Mouse (Mus musculus): ENCODE data around the gene Rpl5. TPM values are rescaled to one million over a fixed set of nuclear protein-coding genes. Genes with fewer than 3 reads are reported as not detected.

The Rpl5 gene
- 10 to 100 TPM; 29.2 to 31.4 TPM for total RNA-seq (2021)
- 12.5 and 20.4 TPM in 2 replicates for polyA plus RNA-seq (2012; rRNA removed)
- long read RNA-seq, transcript Rpl5-201 (8 exons, 2,045 nt): minor isoform, 22 of 430 reads
- long read RNA-seq, transcript Rpl5-205 (2 exons, 815 nt): minor isoform, 6 of 430 reads
- long read RNA-seq, transcript Rpl5-204 (3 exons, 1,024 nt): major isoform, 394 of 430 reads
- long read RNA-seq, partial matches to known transcripts: 4 of 430 reads
- long read RNA-seq, other reads (novel, unspliced or antisense): 4 of 430 reads

DNA sequence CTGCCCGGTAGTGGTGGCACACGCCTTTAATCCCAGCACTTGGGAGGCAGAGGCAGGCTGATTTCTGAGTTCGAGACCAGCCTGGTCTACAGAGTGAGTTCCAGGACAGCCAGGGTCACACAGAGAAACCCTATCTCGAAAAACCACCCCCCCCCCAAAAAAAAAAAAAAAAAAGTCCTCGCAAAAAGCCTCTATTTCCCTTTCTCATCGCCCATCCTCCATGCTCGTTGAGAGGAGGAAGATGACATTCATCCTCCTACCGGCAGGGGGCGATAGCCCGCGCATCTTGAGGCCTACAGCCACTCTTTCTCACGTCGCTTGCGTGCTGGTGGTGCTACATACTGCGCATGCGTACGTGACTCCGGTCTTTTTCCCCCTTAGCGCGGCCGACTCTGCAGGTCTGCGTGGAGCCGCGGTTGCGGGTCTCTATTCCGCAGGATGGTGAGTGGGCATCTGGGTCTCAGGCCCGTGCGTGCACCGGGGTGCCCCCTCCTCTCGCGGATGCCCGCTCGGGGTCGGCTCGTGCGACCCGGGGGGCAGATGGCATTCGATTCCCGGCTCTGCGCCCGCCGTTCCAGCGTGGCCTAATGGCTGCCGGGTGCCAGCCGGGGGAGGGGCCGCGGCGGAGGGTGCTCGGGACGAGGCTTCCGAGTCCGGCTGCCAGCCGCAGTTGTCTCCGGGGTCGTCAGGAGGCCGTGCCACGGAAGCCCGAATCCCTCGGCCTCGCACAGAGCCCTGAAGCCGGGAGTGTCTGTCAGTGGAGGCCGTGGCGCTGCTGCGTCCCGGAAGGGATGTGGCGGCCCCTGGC lies at the start of gene Rpl5:
Gene Rpl5 (plus strand): TSS at position 297 of the 808 bp plus-strand sequence.
- WGBS: 3% methylated on average over 66 of the region's 66 CpGs

GRCm38 (mm10) chr5:107853807-107854206 lies 46.5 kb upstream of the Rpl5 start:
- no peak overlapping the region for H3K27ac ChIP-seq
- intact Hi-C loops (cut with DNase I): no loop called here
- WGBS: 7% methylated on average over 6 of the region's 6 CpGs
- H3K79me2 ChIP-seq (replicated peaks; ENCODE audit: control insufficient read depth, insufficient read depth, low read length): no peaks in the 10 kb centered on the region; the same call in 1 of the 2 replicates
- H3K27me3 ChIP-seq (ENCODE audit: control insufficient read depth, insufficient read depth, low read length): no peaks in the 10 kb centered on the region
- DNase-seq: peak; percentile 39 to 67
- no peak for TF ChIP-seq EP300 (IDR thresholded peaks at IDR 0.05; ENCODE audit: insufficient read depth, low read depth, low read length)
- no peak for TF ChIP-seq CTCF (IDR thresholded peaks at IDR 0.05)
- no peak for TF ChIP-seq POLR2A (IDR thresholded peaks at IDR 0.05; ENCODE audit: insufficient read depth, low read depth, low read length)
- H3K9ac ChIP-seq (ENCODE audit: low read depth, low read length): no peak overlapping the region
- no peak overlapping the region for H3K4me3 ChIP-seq
- peaks cover 5% of the 10 kb centered on the region for H3K4me1 ChIP-seq (ENCODE audit: control insufficient read depth, insufficient read depth, low read length)
- no peaks in the 10 kb centered on the region; the same call in none of the 2 replicates for H3K36me3 ChIP-seq (ENCODE audit: control insufficient read depth, insufficient read depth, low read length)

More for the DNA sequence above, at the start of gene Rpl5:
- Histone ChIP-seq H3K36me3 (ENCODE audit: control insufficient read depth, insufficient read depth, low read length) (peaks cover 25% of the 10 kb centered on the region), H3K9ac (ENCODE audit: low read depth, low read length) (peak within 1 kb of the TSS; percentile 85), H3K27ac (peak within 1 kb of the TSS; percentile 89), H3K79me2 (replicated peaks; ENCODE audit: control insufficient read depth, insufficient read depth, low read length) (peaks cover 1% of the 10 kb centered on the region; the same call in 1 of the 2 replicates), H3K4me1 (ENCODE audit: control insufficient read depth, insufficient read depth, low read length) (no peaks in the 10 kb centered on the region; the same call in 1 of the 2 replicates), H3K27me3 (ENCODE audit: control insufficient read depth, insufficient read depth, low read length) (no peaks in the 10 kb centered on the region), H3K4me3 (peak within 1 kb of the TSS; percentile 86)
- intact Hi-C loops (cut with DNase I): loop anchor here (2.0 to 10.0 kb wide), 4 partner anchors 32 to 564 kb away; partner anchors contain the start of genes Ccdc18, Dr1, Pcgf3 and Tmed5
- TF ChIP-seq POLR2A (IDR thresholded peaks at IDR 0.05; ENCODE audit: insufficient read depth, low read depth, low read length) (peak; percentile 98), EP300 (IDR thresholded peaks at IDR 0.05; ENCODE audit: insufficient read depth, low read depth, low read length) (peak; percentile 85), CTCF (IDR thresholded peaks at IDR 0.05) (peak; percentile 80)
- DNase-seq: peak; percentile 94 to 95

- WGBS: 44% methylated on average over 3 of the region's 3 CpGs
- no peak for DNase-seq
- Histone ChIP-seq H3K36me3 (ENCODE audit: control insufficient read depth, insufficient read depth, low read length) (no peaks in the 10 kb centered on the region; the same call in none of the 2 replicates), H3K27ac (no peak overlapping the region), H3K4me1 (ENCODE audit: control insufficient read depth, insufficient read depth, low read length) (peaks cover 5% of the 10 kb centered on the region), H3K9ac (ENCODE audit: low read depth, low read length) (no peak overlapping the region), H3K4me3 (no peak overlapping the region), H3K79me2 (replicated peaks; ENCODE audit: control insufficient read depth, insufficient read depth, low read length) (no peaks in the 10 kb centered on the region; the same call in 1 of the 2 replicates), H3K27me3 (ENCODE audit: control insufficient read depth, insufficient read depth, low read length) (no peaks in the 10 kb centered on the region)
- TF ChIP-seq CTCF (IDR thresholded peaks at IDR 0.05): no peak
- intact Hi-C loops (cut with DNase I): no loop called here
Measured at GRCm38 (mm10) chr5:107854556-107854955, 45.7 kb upstream of the Rpl5 start.

DNA sequence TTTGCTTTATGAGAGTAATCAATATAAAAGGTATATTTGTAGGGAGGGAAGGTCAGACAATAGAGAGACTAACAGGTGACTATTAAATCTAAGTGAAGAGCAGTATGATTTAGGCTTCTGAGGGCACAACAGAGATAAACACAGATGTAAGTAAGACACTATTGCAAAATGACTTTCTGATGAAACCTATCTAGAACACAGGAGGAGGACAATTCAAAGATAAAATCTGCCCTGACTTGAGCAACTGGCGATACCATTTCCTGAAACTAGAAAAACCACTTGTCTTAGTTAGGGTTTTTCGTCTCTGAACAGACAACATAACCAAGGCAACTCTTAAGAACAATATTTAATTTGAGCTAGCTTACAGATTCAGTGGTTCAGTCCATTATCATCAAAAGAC lies 44.8 kb upstream of the Rpl5 start:
- intact Hi-C loops (cut with DNase I): no loop called here
- no peak overlapping the region for H3K4me3 ChIP-seq
- H3K9ac ChIP-seq (ENCODE audit: low read depth, low read length): no peak overlapping the region
- H3K79me2 ChIP-seq (replicated peaks; ENCODE audit: control insufficient read depth, insufficient read depth, low read length): no peaks in the 10 kb centered on the region; the same call in 1 of the 2 replicates
- H3K4me1 ChIP-seq (ENCODE audit: control insufficient read depth, insufficient read depth, low read length): peaks cover 5% of the 10 kb centered on the region
- 64% methylated on average over 2 of the region's 2 CpGs for WGBS
- TF ChIP-seq CTCF (IDR thresholded peaks at IDR 0.05) (no peak), EP300 (IDR thresholded peaks at IDR 0.05; ENCODE audit: insufficient read depth, low read depth, low read length) (no peak), POLR2A (IDR thresholded peaks at IDR 0.05; ENCODE audit: insufficient read depth, low read depth, low read length) (no peak)
- no peak overlapping the region for H3K27ac ChIP-seq
- no peak for DNase-seq
- H3K36me3 ChIP-seq (ENCODE audit: control insufficient read depth, insufficient read depth, low read length): no peaks in the 10 kb centered on the region; the same call in none of the 2 replicates
- no peaks in the 10 kb centered on the region for H3K27me3 ChIP-seq (ENCODE audit: control insufficient read depth, insufficient read depth, low read length)

- 54% methylated on average over 2 of the region's 2 CpGs for WGBS
- Histone ChIP-seq H3K27me3 (ENCODE audit: control insufficient read depth, insufficient read depth, low read length) (no peaks in the 10 kb centered on the region), H3K27ac (no peak overlapping the region), H3K9ac (ENCODE audit: low read depth, low read length) (no peak overlapping the region), H3K36me3 (ENCODE audit: control insufficient read depth, insufficient read depth, low read length) (peaks cover 2% of the 10 kb centered on the region), H3K4me3 (no peak overlapping the region), H3K4me1 (ENCODE audit: control insufficient read depth, insufficient read depth, low read length) (peaks cover 4% of the 10 kb centered on the region), H3K79me2 (replicated peaks; ENCODE audit: control insufficient read depth, insufficient read depth, low read length) (peaks cover 7% of the 10 kb centered on the region)
- no peak for TF ChIP-seq EP300 (IDR thresholded peaks at IDR 0.05; ENCODE audit: insufficient read depth, low read depth, low read length)
- peak; percentile 70 for TF ChIP-seq CTCF (IDR thresholded peaks at IDR 0.05)
- TF ChIP-seq POLR2A (IDR thresholded peaks at IDR 0.05; ENCODE audit: insufficient read depth, low read depth, low read length): no peak
- DNase-seq: no peak
- intact Hi-C loops (cut with DNase I): no loop called here
Measured at GRCm38 (mm10) chr5:107858963-107859362, 41.3 kb upstream of the Rpl5 start.

Measured in heart, adult 2 months (tissue).